ENCODE assay signal across 10 mouse cellular contexts in the genomic region with DNA sequence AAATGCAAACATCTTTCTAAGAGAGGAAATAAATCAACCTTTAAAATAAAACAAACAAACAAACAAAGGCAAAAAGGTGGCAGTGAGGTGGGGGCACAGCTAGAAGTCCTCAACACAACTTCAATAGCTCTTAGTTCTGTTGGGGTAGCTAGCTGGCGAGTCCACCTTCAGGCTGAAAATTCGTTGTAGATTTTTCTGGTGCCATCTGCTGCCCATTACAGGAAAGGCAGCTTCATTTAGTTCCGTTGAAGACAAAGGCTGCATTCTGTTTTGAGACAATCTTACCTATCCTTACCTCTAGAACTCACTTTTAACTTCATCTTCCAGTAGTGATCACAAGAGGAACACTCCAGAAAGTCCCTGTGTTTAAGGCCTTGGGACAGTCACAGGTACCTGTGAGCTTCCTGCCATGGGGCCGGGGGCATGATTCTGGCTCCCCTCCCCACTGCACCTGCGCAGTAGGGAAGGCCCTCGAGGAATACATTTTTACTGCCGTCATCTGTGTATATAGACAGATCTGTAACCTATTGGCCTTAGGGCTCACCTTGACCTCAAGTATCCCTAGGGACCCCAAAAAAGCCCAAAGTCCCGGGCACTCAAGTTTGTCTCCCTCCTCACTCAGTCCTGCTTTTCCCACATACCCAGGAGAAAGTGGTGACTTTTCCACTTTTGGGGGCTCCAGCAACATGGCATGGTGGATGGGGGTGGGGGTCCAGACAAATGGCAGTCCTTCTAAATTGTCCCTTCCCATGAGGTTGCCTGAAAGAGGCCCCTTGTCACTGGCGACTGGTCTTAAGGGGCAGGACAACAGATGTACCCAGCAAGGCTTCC. TPM values are rescaled to one million over a fixed set of nuclear protein-coding genes. Genes with fewer than 3 reads are reported as not detected.
DNase-seq lines count a peak whose midpoint lies in the region; ATAC-seq and TF ChIP-seq lines count a peak whose summit lies in the region.
"Had no signal": no experiment of that assay in that cellular context is flagged by ENCODE, and none has a peak within 500 bp of the region (broad histone marks: within the 10 kb centered on the region; RNA-seq: fewer than 3 reads in every experiment).

No protein-coding gene starts in this region.

- TF ChIP-seq CTCF in liver, adult 2 months (IDR thresholded peaks at IDR 0.05; ENCODE audit: low read depth, low read length), result peak; percentile 45
- peak; percentile 83 for TF ChIP-seq CTCF in hindbrain, postnatal 0 days (IDR thresholded peaks at IDR 0.05; ENCODE audit: low read depth)
- peak; percentile 72 for TF ChIP-seq CTCF in lung, embryonic 14.5 days (IDR thresholded peaks at IDR 0.05; ENCODE audit: low read depth)

- no peaks in the 10 kb centered on the region for H3K9me3 ChIP-seq in liver, embryonic 12.5 days (replicated peaks)
- H3K9me3 ChIP-seq in forebrain, embryonic 13.5 days (replicated peaks), result no peaks in the 10 kb centered on the region
- H3K9me3 ChIP-seq in hindbrain, postnatal 0 days (ENCODE audit: low read length), result no peaks in the 10 kb centered on the region
- H3K9me3 ChIP-seq in lung, embryonic 14.5 days (ENCODE audit: low read depth, low read length), result no peaks in the 10 kb centered on the region
- no peaks in the 10 kb centered on the region for H3K9me3 ChIP-seq in neural tube, embryonic 15.5 days (replicated peaks)
- H3K9me3 ChIP-seq: embryonic facial prominence, embryonic 12.5 days; liver, embryonic 15.5 days had no signal

- no peak overlapping the region for H3K4me2 ChIP-seq in liver, embryonic 12.5 days
- no peak overlapping the region for H3K4me2 ChIP-seq in forebrain, embryonic 13.5 days
- no peak overlapping the region for H3K4me2 ChIP-seq in hindbrain, postnatal 0 days (ENCODE audit: low read depth, low read length)
- no peak overlapping the region; the same call in 1 of the 2 replicates for H3K4me2 ChIP-seq in lung, embryonic 14.5 days
- 0 out of 2 replicates have a peak overlapping the region, but pooled peaks have one; percentile 2 for H3K4me2 ChIP-seq in neural tube, embryonic 15.5 days
- H3K4me2 ChIP-seq: liver, embryonic 15.5 days had no signal

- H3K27me3 ChIP-seq in liver, adult 2 months (ENCODE audit: control insufficient read depth, insufficient read depth, low read length), result 0 out of 2 replicates have a peak, but pooled peaks cover 5% of the 10 kb centered on the region
- H3K27me3 ChIP-seq in liver, embryonic 12.5 days (replicated peaks), result peaks cover 53% of the 10 kb centered on the region
- peaks cover 31% of the 10 kb centered on the region for H3K27me3 ChIP-seq in forebrain, embryonic 13.5 days
- no peaks in the 10 kb centered on the region for H3K27me3 ChIP-seq in hindbrain, postnatal 0 days (ENCODE audit: insufficient read depth, low read length)
- H3K27me3 ChIP-seq in lung, embryonic 14.5 days (ENCODE audit: insufficient read depth, low read length), result peaks cover 26% of the 10 kb centered on the region
- H3K27me3 ChIP-seq in neural tube, embryonic 15.5 days (replicated peaks), result peaks cover 27% of the 10 kb centered on the region

- no peaks in the 10 kb centered on the region; the same call in 1 of the 2 replicates for H3K4me1 ChIP-seq in liver, adult 2 months (ENCODE audit: control insufficient read depth, insufficient read depth, low read length)
- H3K4me1 ChIP-seq in liver, embryonic 12.5 days, result 0 out of 2 replicates have a peak, but pooled peaks cover 3% of the 10 kb centered on the region
- peaks cover 24% of the 10 kb centered on the region; the same call in 1 of the 2 replicates for H3K4me1 ChIP-seq in forebrain, embryonic 13.5 days
- H3K4me1 ChIP-seq in hindbrain, postnatal 0 days (ENCODE audit: insufficient read depth, low read length), result peaks cover 10% of the 10 kb centered on the region; the same call in 1 of the 2 replicates
- no peaks in the 10 kb centered on the region; the same call in 1 of the 2 replicates for H3K4me1 ChIP-seq in lung, embryonic 14.5 days (ENCODE audit: insufficient read depth)
- H3K4me1 ChIP-seq in neural tube, embryonic 15.5 days, result peaks cover 22% of the 10 kb centered on the region; the same call in 1 of the 2 replicates

- ATAC-seq in liver, embryonic 12.5 days, result no peak
- ATAC-seq in forebrain, embryonic 13.5 days, result peak; percentile 60
- ATAC-seq in hindbrain, postnatal 0 days, result peak; percentile 37; the same call in 1 of the 2 replicates
- ATAC-seq in lung, embryonic 14.5 days (ENCODE audit: insufficient read depth), result peak; percentile 7; the same call in 1 of the 2 replicates
- peak; percentile 64; the same call in 1 of the 2 replicates for ATAC-seq in neural tube, embryonic 15.5 days (ENCODE audit: low FRiP score)
- ATAC-seq in erythroblast, adult 5-6 weeks (replicated peaks; ENCODE audit: low FRiP score, poor library complexity, severe bottlenecking), result no peak; the same call in 1 of the 2 replicates

- no peak overlapping the region for H3K4me3 ChIP-seq in liver, adult 2 months (ENCODE audit: insufficient read depth, low read depth, low read length)
- no peak overlapping the region for H3K4me3 ChIP-seq in liver, embryonic 12.5 days
- no peak overlapping the region for H3K4me3 ChIP-seq in forebrain, embryonic 13.5 days
- H3K4me3 ChIP-seq in hindbrain, postnatal 0 days (ENCODE audit: low read length), result no peak overlapping the region
- no peak overlapping the region for H3K4me3 ChIP-seq in lung, embryonic 14.5 days (ENCODE audit: low read depth, low read length)
- no peak overlapping the region for H3K4me3 ChIP-seq in neural tube, embryonic 15.5 days (replicated peaks)
- H3K4me3 ChIP-seq: embryonic facial prominence, embryonic 12.5 days; liver, embryonic 15.5 days had no signal

- no peak overlapping the region for H3K9ac ChIP-seq in liver, adult 2 months (ENCODE audit: low read depth, low read length)
- no peak overlapping the region for H3K9ac ChIP-seq in liver, embryonic 12.5 days
- H3K9ac ChIP-seq in forebrain, embryonic 13.5 days, result no peak overlapping the region
- no peak overlapping the region for H3K9ac ChIP-seq in hindbrain, postnatal 0 days (replicated peaks; ENCODE audit: low read length)
- H3K9ac ChIP-seq in lung, embryonic 14.5 days, result no peak overlapping the region
- no peak overlapping the region for H3K9ac ChIP-seq in neural tube, embryonic 15.5 days (replicated peaks)
- H3K9ac ChIP-seq: embryonic facial prominence, embryonic 12.5 days; liver, embryonic 15.5 days had no signal

- 47% methylated on average over 9 of the region's 9 CpGs for WGBS in liver, adult 2 months
- 37% methylated on average over 9 of the region's 9 CpGs for WGBS in liver, embryonic 12.5 days (ENCODE audit: insufficient replicate concordance)
- WGBS in forebrain, embryonic 13.5 days, result 54% methylated on average over 9 of the region's 9 CpGs
- 46% methylated on average over 9 of the region's 9 CpGs for WGBS in hindbrain, postnatal 0 days
- 42% methylated on average over 9 of the region's 9 CpGs for WGBS in lung, embryonic 14.5 days
- WGBS in neural tube, embryonic 15.5 days, result 49% methylated on average over 9 of the region's 9 CpGs

- no peak overlapping the region for H3K27ac ChIP-seq in liver, adult 2 months (replicated peaks; ENCODE audit: insufficient read depth, low read depth, low read length)
- no peak overlapping the region for H3K27ac ChIP-seq in liver, embryonic 12.5 days
- H3K27ac ChIP-seq in forebrain, embryonic 13.5 days, result no peak overlapping the region
- H3K27ac ChIP-seq in hindbrain, postnatal 0 days, result no peak overlapping the region
- H3K27ac ChIP-seq in lung, embryonic 14.5 days (ENCODE audit: low read depth), result no peak overlapping the region
- H3K27ac ChIP-seq in neural tube, embryonic 15.5 days (replicated peaks), result no peak overlapping the region
- H3K27ac ChIP-seq: embryonic facial prominence, embryonic 12.5 days; liver, embryonic 15.5 days had no signal

- H3K36me3 ChIP-seq in liver, adult 2 months (ENCODE audit: control insufficient read depth, insufficient read depth, low read length), result no peaks in the 10 kb centered on the region
- H3K36me3 ChIP-seq in liver, embryonic 12.5 days, result no peaks in the 10 kb centered on the region
- H3K36me3 ChIP-seq in forebrain, embryonic 13.5 days (ENCODE audit: poor library complexity, severe bottlenecking), result no peaks in the 10 kb centered on the region
- H3K36me3 ChIP-seq in hindbrain, postnatal 0 days (ENCODE audit: insufficient read depth, low read length), result no peaks in the 10 kb centered on the region
- no peaks in the 10 kb centered on the region for H3K36me3 ChIP-seq in lung, embryonic 14.5 days (ENCODE audit: insufficient read depth)
- H3K36me3 ChIP-seq in neural tube, embryonic 15.5 days, result no peaks in the 10 kb centered on the region
- H3K36me3 ChIP-seq: embryonic facial prominence, embryonic 12.5 days; liver, embryonic 15.5 days had no signal

- TF ChIP-seq POLR2A in liver, adult 2 months (IDR thresholded peaks at IDR 0.05; ENCODE audit: extremely low read depth, insufficient read depth, low read length), result no peak

- no peaks in the 10 kb centered on the region for H3K79me2 ChIP-seq in liver, adult 2 months (ENCODE audit: control insufficient read depth, insufficient read depth, low read length)

- peak; percentile 25 for DNase-seq in liver, adult 2 months (ENCODE audit: extremely low read depth, low read depth, low spot score)
- peak; percentile 64 for DNase-seq in adrenal gland, postnatal 14 days
- DNase-seq in hindbrain, postnatal 0 days (ENCODE audit: low spot score), result peak; percentile 82
- peak; percentile 86 for DNase-seq in lung, embryonic 14.5 days

RNA-seq across cellular contexts. Expression of a gene that starts 0.7 kb away (rescaled TPM):
- total RNA-seq in liver, adult 2 months (2014; rRNA removed), result 0.07 TPM in 1 of 2 replicates, not detected in the other
- polyA plus RNA-seq in liver, adult 2 months (2012; rRNA removed), result not detected in 2 replicates
- polyA plus RNA-seq in liver, embryonic 12.5 days (2016; fragmentation: Nextera tagmentation; extraction: Ambion mirVana), result 0.41 and 0.84 TPM in 2 replicates
- total RNA-seq in adrenal gland, postnatal 14 days (2021), result 0.98 and 2.8 TPM in 2 replicates
- polyA plus RNA-seq in forebrain, embryonic 13.5 days (2015; fragmentation: Nextera tagmentation; extraction: Ambion mirVana), result 7.3 and 7.7 TPM in 2 replicates
- 4.4 and 5.6 TPM in 2 replicates for total RNA-seq in hindbrain, postnatal 0 days (2014; rRNA removed)
- polyA plus RNA-seq in hindbrain, postnatal 0 days (2015; fragmentation: Nextera tagmentation; extraction: Ambion mirVana), result 6.4 and 7.2 TPM in 2 replicates
- 55.8 and 57.3 TPM in 2 replicates for polyA plus RNA-seq in lung, embryonic 14.5 days (2014; fragmentation: Nextera tagmentation; extraction: Ambion mirVana)
- 9.5 and 15.1 TPM in 2 replicates for polyA plus RNA-seq in neural tube, embryonic 15.5 days (2015; fragmentation: Nextera tagmentation; extraction: Ambion mirVana)
- total RNA-seq in erythroblast, adult 5-6 weeks (2015; ENCODE audit: low replicate concordance), result not detected in 2 replicates
- total RNA-seq in erythroblast, adult 5-6 weeks (2017; ENCODE audit: low replicate concordance), result not detected in 2 replicates

RNA-seq across cellular contexts. Expression of a gene that starts 40.2 kb away (rescaled TPM):
- not detected in 2 replicates for total RNA-seq in liver, adult 2 months (2014; rRNA removed)
- not detected in 2 replicates for polyA plus RNA-seq in liver, adult 2 months (2012; rRNA removed)
- not detected in 2 replicates for polyA plus RNA-seq in liver, embryonic 12.5 days (2016; fragmentation: Nextera tagmentation; extraction: Ambion mirVana)
- 0.79 and 1.1 TPM in 2 replicates for total RNA-seq in adrenal gland, postnatal 14 days (2021)
- not detected in 2 replicates for polyA plus RNA-seq in forebrain, embryonic 13.5 days (2015; fragmentation: Nextera tagmentation; extraction: Ambion mirVana)
- total RNA-seq in hindbrain, postnatal 0 days (2014; rRNA removed), result not detected in 2 replicates
- 0.25 and 0.26 TPM in 2 replicates for polyA plus RNA-seq in hindbrain, postnatal 0 days (2015; fragmentation: Nextera tagmentation; extraction: Ambion mirVana)
- not detected in 2 replicates for polyA plus RNA-seq in lung, embryonic 14.5 days (2014; fragmentation: Nextera tagmentation; extraction: Ambion mirVana)
- not detected in 2 replicates for polyA plus RNA-seq in neural tube, embryonic 15.5 days (2015; fragmentation: Nextera tagmentation; extraction: Ambion mirVana)
- not detected in 2 replicates for total RNA-seq in erythroblast, adult 5-6 weeks (2015; ENCODE audit: low replicate concordance)
- total RNA-seq in erythroblast, adult 5-6 weeks (2017; ENCODE audit: low replicate concordance), result not detected in 2 replicates
- polyA plus RNA-seq: embryonic facial prominence, embryonic 12.5 days; liver, embryonic 15.5 days had no signal

RNA-seq across cellular contexts. Expression of a gene that starts 40.3 kb away (rescaled TPM):
- total RNA-seq in liver, adult 2 months (2014; rRNA removed), result 24.7 and 31.5 TPM in 2 replicates
- polyA plus RNA-seq in liver, adult 2 months (2012; rRNA removed), result 20.4 and 22.0 TPM in 2 replicates
- 37.8 and 37.9 TPM in 2 replicates for polyA plus RNA-seq in liver, embryonic 12.5 days (2016; fragmentation: Nextera tagmentation; extraction: Ambion mirVana)
- total RNA-seq in adrenal gland, postnatal 14 days (2021), result 73.3 and 74.6 TPM in 2 replicates
- 103 and 110 TPM in 2 replicates for polyA plus RNA-seq in forebrain, embryonic 13.5 days (2015; fragmentation: Nextera tagmentation; extraction: Ambion mirVana)
- total RNA-seq in hindbrain, postnatal 0 days (2014; rRNA removed), result 203 and 212 TPM in 2 replicates
- polyA plus RNA-seq in hindbrain, postnatal 0 days (2015; fragmentation: Nextera tagmentation; extraction: Ambion mirVana), result 227 and 234 TPM in 2 replicates
- polyA plus RNA-seq in lung, embryonic 14.5 days (2014; fragmentation: Nextera tagmentation; extraction: Ambion mirVana), result 31.2 and 32.8 TPM in 2 replicates
- 141 and 148 TPM in 2 replicates for polyA plus RNA-seq in neural tube, embryonic 15.5 days (2015; fragmentation: Nextera tagmentation; extraction: Ambion mirVana)
- 80.3 and 84.9 TPM in 2 replicates for total RNA-seq in erythroblast, adult 5-6 weeks (2015; ENCODE audit: low replicate concordance)
- total RNA-seq in erythroblast, adult 5-6 weeks (2017; ENCODE audit: low replicate concordance), result 147 and 159 TPM in 2 replicates

Comparison
In these comparisons a context has a peak if more than half of its experiments do, and no peak if none do; other contexts are left out.
1. DNase-seq: peak in every context shown above with its lines; median percentile 86 in lung, embryonic 14.5 days; 82 in hindbrain, postnatal 0 days; 64 in adrenal gland, postnatal 14 days; 25 in liver, adult 2 months.
2. ATAC-seq: peak in forebrain, embryonic 13.5 days (single experiment), hindbrain, postnatal 0 days (single experiment), lung, embryonic 14.5 days (single experiment) and neural tube, embryonic 15.5 days (single experiment); none in liver, embryonic 12.5 days (single experiment) and erythroblast, adult 5-6 weeks (single experiment).
3. Peak in every context shown above with its lines, with median percentiles within 50 percentile points of each other: CTCF ChIP-seq.